Mouse (Mus musculus) heart, embryonic 13.5 days (tissue): ENCODE results near the gene 4922502D21Rik. TPM values are rescaled to one million over a fixed set of nuclear protein-coding genes. Genes with fewer than 3 reads are reported as not detected.

Source experiments
- ATAC-seq: fragments of 200-750 bp; cut with Nextera tagmentation; 2 replicates; pipeline ENCODE4 v1.8.0; 2017; ENCODE audit warnings: moderate TSS enrichment; ENCODE audit not compliant: insufficient number of reproducible peaks, low FRiP score, low TSS enrichment; ENCODE audit errors: extremely low read depth
- H3K27ac ChIP-seq: fragments of 300-500 bp; sonication (generic); replicated peaks from 2 replicates; pipeline ENCODE4 v1.5.1; 2015; ENCODE audit warnings: moderate library complexity, mild to moderate bottlenecking, inconsistent platforms
- H3K27me3 ChIP-seq: fragments of 300-500 bp; sonication (generic); replicated peaks from 2 replicates; pipeline ENCODE4 v1.6.1; 2015; ENCODE audit warnings: mild to moderate bottlenecking, inconsistent platforms
- H3K36me3 ChIP-seq: fragments of 300-500 bp; sonication (generic); 2 replicates; pipeline ENCODE4 v1.6.1; 2015; ENCODE audit warnings: mild to moderate bottlenecking, inconsistent platforms
- H3K4me1 ChIP-seq: fragments of 300-500 bp; sonication (generic); 2 replicates; pipeline ENCODE4 v1.6.1; 2015; ENCODE audit warnings: inconsistent platforms
- H3K4me2 ChIP-seq: fragments of 300-500 bp; sonication (generic); 2 replicates; pipeline ENCODE4 v1.6.1; 2015; ENCODE audit warnings: inconsistent platforms, mild to moderate bottlenecking, moderate library complexity
- H3K4me3 ChIP-seq: fragments of 300-500 bp; sonication (generic); 2 replicates; pipeline ENCODE4 v1.5.1; 2015; ENCODE audit warnings: moderate library complexity, mild to moderate bottlenecking, inconsistent platforms
- H3K9ac ChIP-seq: fragments of 300-500 bp; sonication (generic); 2 replicates; pipeline ENCODE4 v1.6.1; 2015; ENCODE audit warnings: inconsistent platforms, mild to moderate bottlenecking, moderate library complexity
- H3K9me3 ChIP-seq: fragments of 300-500 bp; sonication (generic); 2 replicates; pipeline ENCODE4 v1.6.1; 2016; ENCODE audit warnings: inconsistent platforms
- WGBS: fragments of 180-500 bp; shearing (Covaris S2); methylation state at CpG from one replicate; pipeline ENCODE4 v1.1.7; 2015; ENCODE audit warnings: mixed read lengths; 5-methylcytosine and 5-hydroxymethylcytosine counted together
- polyA plus RNA-seq: library from polyadenylated mRNA; unstranded; fragments of >200 nt; fragmentation: Nextera tagmentation; extraction: Ambion mirVana; gene quantifications from 2 replicates; pipeline ENCODE4 v1.2.1, GENCODE M21; 2015

The 4922502D21Rik gene
- polyA plus RNA-seq: not detected in 2 replicates

GRCm38 (mm10) chr6:129331610-129332009, at the start of gene 4922502D21Rik:
Gene 4922502D21Rik, minus strand, starts transcription at chr6:129331796.
- ATAC-seq: no peak
- Histone ChIP-seq H3K27ac (no peak within 1 kb of the TSS), H3K36me3 (no peaks in the 10 kb centered on the region), H3K4me2 (no peak within 1 kb of the TSS), H3K9me3 (no peaks in the 10 kb centered on the region), H3K4me3 (no peak within 1 kb of the TSS), H3K4me1 (no peaks in the 10 kb centered on the region), H3K9ac (no peak within 1 kb of the TSS), H3K27me3 (no peaks in the 10 kb centered on the region)
- WGBS: 47% methylated on average over 11 of the region's 11 CpGs

- no peak for ATAC-seq
- Histone ChIP-seq H3K27me3 (no peaks in the 10 kb centered on the region), H3K36me3 (no peaks in the 10 kb centered on the region), H3K4me2 (no peak overlapping the region), H3K4me1 (peaks cover 6% of the 10 kb centered on the region), H3K27ac (no peak overlapping the region), H3K4me3 (no peak overlapping the region), H3K9me3 (peaks cover 4% of the 10 kb centered on the region; the same call in 1 of the 2 replicates), H3K9ac (no peak overlapping the region)
- 65% methylated on average over 4 of the region's 4 CpGs for WGBS
These were observed 48.9 kb upstream of the 4922502D21Rik start for GRCm38 (mm10) chr6:129380454-129380853.

DNA sequence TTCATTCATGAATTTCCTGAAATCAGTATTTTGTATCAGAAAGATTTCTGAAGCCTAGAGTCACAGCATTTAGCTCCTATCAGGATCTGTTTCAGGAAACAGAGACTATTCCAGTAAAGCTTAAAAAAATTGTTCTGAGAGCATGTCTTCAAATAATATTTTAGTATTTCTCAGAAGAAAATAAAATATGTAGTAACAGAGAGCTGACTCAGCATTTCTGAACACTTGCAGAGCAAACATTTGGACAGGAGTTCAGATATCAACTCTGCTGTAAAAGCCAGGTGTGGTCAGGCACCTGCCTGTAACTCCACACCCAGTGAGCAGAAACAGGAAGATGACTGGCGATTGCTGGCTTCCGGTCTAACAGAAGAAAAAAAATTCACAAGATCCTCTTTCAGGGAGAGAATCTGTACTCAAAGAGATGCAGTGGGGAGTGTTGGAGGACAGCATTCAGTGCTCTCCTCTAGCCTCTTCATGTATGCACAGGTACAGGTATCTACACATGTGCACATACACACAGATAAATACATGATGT, 43.4 kb upstream of the 4922502D21Rik start:
- H3K27ac ChIP-seq: no peak overlapping the region
- ATAC-seq: no peak
- no peak overlapping the region for H3K4me2 ChIP-seq
- H3K4me1 ChIP-seq: peaks cover 11% of the 10 kb centered on the region; the same call in 1 of the 2 replicates
- 68% methylated on average over 2 of the region's 2 CpGs for WGBS
- peaks cover 4% of the 10 kb centered on the region; the same call in 1 of the 2 replicates for H3K9me3 ChIP-seq
- H3K4me3 ChIP-seq: no peak overlapping the region
- H3K27me3 ChIP-seq: no peaks in the 10 kb centered on the region
- no peak overlapping the region for H3K9ac ChIP-seq
- H3K36me3 ChIP-seq: no peaks in the 10 kb centered on the region

DNA sequence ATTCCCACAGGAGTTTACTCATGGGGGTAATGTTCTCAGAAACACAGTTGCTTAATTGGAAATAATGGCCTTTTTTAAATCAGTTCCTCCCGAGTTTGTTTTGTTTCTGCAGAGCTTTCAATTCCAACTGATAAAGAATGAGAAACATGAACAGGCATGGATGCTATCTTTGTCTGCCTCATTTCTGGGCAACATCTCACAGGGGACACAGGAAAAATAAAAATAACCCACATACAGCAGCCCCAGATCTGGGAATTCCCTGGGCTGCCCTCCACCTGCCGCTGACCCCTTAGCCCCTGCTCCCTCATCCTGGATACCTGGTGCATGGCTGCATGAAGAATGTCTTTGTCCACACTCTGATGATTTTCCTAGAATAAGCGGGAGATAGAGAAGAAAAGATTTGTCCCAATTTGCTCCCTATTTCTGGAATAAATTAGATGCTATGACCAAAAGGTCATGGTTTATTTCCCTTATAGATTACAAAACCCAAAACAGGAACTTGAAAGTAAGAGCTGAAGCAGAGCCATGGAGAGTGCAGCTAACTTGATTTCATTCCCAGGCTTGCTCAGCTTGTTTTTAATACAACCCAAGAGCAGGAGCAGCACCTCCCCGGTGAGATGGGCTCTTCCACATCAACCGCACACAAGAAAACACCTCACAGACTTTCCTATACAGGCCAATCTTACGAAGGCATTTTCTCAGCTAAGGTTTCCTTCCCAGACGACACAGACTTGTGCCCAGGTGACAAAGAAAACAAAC, 38.0 kb upstream of the 4922502D21Rik start:
- WGBS: 57% methylated on average over 7 of the region's 7 CpGs
- no peaks in the 10 kb centered on the region for H3K9me3 ChIP-seq
- no peak overlapping the region for H3K9ac ChIP-seq
- no peak overlapping the region for H3K27ac ChIP-seq
- H3K27me3 ChIP-seq: no peaks in the 10 kb centered on the region
- ATAC-seq: no peak
- H3K4me2 ChIP-seq: no peak overlapping the region
- H3K4me3 ChIP-seq: no peak overlapping the region
- H3K36me3 ChIP-seq: no peaks in the 10 kb centered on the region
- H3K4me1 ChIP-seq: peaks cover 16% of the 10 kb centered on the region; the same call in 1 of the 2 replicates

DNA sequence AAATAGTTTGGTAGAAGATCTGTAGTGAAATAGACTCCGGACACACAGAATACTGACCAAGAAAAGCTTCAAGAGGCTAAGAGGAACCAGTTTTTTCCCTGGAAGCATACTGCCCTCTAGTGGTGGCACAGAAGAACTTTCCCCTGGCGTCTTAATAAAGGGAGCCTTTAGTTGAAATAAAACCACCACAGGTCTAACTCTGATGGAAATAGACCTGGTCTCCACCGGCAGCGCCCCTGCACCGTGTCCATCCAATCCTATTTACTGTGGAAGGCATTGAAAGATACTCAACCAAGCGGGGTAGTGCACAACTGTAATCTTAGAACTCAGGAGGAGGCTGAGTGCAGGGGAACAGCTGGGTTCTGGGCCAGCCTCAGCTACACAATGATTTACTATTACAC, 34.4 kb upstream of the 4922502D21Rik start:
- no peak for ATAC-seq
- Histone ChIP-seq H3K27me3 (no peaks in the 10 kb centered on the region), H3K4me2 (no peak overlapping the region), H3K9ac (no peak overlapping the region; the same call in 1 of the 2 replicates), H3K36me3 (no peaks in the 10 kb centered on the region), H3K4me3 (no peak overlapping the region), H3K27ac (no peak overlapping the region), H3K4me1 (0 out of 2 replicates have a peak, but pooled peaks cover 5% of the 10 kb centered on the region), H3K9me3 (no peaks in the 10 kb centered on the region)
- WGBS: 16% methylated on average over 6 of the region's 6 CpGs

DNA sequence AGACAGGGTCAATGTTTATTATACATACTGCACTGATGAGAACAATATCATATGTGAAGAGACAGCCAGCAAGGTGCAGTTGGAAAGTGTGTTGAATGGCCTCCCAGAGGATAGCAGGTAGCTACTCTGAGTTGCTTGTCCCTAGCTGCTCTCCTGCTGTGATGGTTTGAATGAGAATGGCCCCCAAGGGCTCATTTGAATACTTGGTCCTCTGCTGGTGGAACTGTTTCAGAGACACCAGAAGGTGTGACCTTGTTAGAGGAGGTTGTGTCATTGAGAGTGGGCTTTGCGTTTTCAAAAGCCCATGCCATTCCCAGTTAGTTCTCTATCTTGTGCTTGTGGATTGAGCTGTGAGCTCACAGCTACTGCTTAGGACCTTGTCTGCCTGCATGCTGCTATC, 32.3 kb upstream of the 4922502D21Rik start:
- 10% methylated on average over 1 of the region's 1 CpGs for WGBS
- Histone ChIP-seq H3K4me3 (no peak overlapping the region), H3K4me2 (no peak overlapping the region), H3K27me3 (no peaks in the 10 kb centered on the region), H3K27ac (no peak overlapping the region), H3K4me1 (no peaks in the 10 kb centered on the region), H3K9ac (no peak overlapping the region), H3K36me3 (no peaks in the 10 kb centered on the region), H3K9me3 (no peaks in the 10 kb centered on the region)
- no peak for ATAC-seq

GRCm38 (mm10) chr6:129359515-129359914, 27.9 kb upstream of the 4922502D21Rik start:
- no peak for ATAC-seq
- Histone ChIP-seq H3K27ac (no peak overlapping the region), H3K9ac (no peak overlapping the region), H3K9me3 (no peaks in the 10 kb centered on the region), H3K4me3 (no peak overlapping the region), H3K36me3 (no peaks in the 10 kb centered on the region), H3K4me2 (no peak overlapping the region), H3K4me1 (no peaks in the 10 kb centered on the region), H3K27me3 (no peaks in the 10 kb centered on the region)
- 87% methylated on average over 2 of the region's 2 CpGs for WGBS

DNA sequence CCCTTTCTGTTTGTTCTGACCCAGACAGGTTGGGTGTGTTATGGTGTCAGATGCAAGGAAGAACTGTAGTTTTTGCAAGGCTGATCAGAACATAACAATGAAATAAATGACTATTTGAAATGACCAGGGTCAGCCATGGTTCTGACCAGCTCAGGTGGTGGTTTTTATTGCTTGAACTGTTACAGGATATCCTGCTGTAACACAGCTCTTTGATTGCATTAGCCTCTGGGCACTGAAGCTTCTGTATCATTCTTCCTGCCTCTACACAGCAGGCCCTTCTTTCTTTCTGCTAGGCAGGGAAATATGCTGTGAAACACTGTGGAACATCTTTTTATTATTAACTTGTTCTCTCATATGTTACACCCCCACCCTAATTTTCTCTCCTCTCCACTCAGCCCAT, 24.8 kb upstream of the 4922502D21Rik start:
- no peaks in the 10 kb centered on the region for H3K36me3 ChIP-seq
- no peak overlapping the region for H3K9ac ChIP-seq
- H3K4me3 ChIP-seq: no peak overlapping the region
- no peaks in the 10 kb centered on the region for H3K9me3 ChIP-seq
- no peak overlapping the region for H3K27ac ChIP-seq
- H3K27me3 ChIP-seq: no peaks in the 10 kb centered on the region
- no peak overlapping the region for H3K4me2 ChIP-seq
- H3K4me1 ChIP-seq: no peaks in the 10 kb centered on the region
- no peak for ATAC-seq

DNA sequence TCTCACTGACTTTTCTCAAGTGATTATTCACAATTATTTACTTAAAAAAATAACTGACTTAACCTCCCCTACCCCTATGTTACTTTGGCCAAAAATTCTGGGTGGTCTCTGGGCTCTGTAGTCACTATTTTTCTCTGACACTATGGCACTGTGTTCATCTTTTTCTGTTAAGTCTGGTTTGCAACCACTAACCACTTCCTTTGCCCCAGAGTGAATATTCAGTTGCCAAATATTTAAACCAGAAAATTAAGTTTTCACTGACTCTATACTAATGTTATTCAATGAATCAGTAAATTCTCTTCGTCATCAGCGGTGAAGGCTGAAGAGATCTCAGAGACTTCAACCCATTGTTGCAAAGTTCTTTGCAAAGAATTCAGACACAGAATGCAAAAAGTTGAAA, 24.2 kb upstream of the 4922502D21Rik start:
- no peak overlapping the region for H3K9ac ChIP-seq
- WGBS: 85% methylated on average over 2 of the region's 2 CpGs
- H3K4me3 ChIP-seq: no peak overlapping the region
- no peak overlapping the region for H3K27ac ChIP-seq
- H3K4me1 ChIP-seq: no peaks in the 10 kb centered on the region
- ATAC-seq: no peak
- H3K4me2 ChIP-seq: no peak overlapping the region
- no peaks in the 10 kb centered on the region for H3K27me3 ChIP-seq
- no peaks in the 10 kb centered on the region for H3K9me3 ChIP-seq
- H3K36me3 ChIP-seq: no peaks in the 10 kb centered on the region

GRCm38 (mm10) chr6:129351091-129351490, 19.5 kb upstream of the 4922502D21Rik start:
- Histone ChIP-seq H3K27ac (no peak overlapping the region), H3K4me1 (no peaks in the 10 kb centered on the region), H3K36me3 (no peaks in the 10 kb centered on the region), H3K9ac (no peak overlapping the region), H3K4me3 (no peak overlapping the region), H3K27me3 (no peaks in the 10 kb centered on the region), H3K4me2 (no peak overlapping the region), H3K9me3 (peaks cover 3% of the 10 kb centered on the region; the same call in 1 of the 2 replicates)
- 75% methylated on average over 3 of the region's 3 CpGs for WGBS
- ATAC-seq: no peak

DNA sequence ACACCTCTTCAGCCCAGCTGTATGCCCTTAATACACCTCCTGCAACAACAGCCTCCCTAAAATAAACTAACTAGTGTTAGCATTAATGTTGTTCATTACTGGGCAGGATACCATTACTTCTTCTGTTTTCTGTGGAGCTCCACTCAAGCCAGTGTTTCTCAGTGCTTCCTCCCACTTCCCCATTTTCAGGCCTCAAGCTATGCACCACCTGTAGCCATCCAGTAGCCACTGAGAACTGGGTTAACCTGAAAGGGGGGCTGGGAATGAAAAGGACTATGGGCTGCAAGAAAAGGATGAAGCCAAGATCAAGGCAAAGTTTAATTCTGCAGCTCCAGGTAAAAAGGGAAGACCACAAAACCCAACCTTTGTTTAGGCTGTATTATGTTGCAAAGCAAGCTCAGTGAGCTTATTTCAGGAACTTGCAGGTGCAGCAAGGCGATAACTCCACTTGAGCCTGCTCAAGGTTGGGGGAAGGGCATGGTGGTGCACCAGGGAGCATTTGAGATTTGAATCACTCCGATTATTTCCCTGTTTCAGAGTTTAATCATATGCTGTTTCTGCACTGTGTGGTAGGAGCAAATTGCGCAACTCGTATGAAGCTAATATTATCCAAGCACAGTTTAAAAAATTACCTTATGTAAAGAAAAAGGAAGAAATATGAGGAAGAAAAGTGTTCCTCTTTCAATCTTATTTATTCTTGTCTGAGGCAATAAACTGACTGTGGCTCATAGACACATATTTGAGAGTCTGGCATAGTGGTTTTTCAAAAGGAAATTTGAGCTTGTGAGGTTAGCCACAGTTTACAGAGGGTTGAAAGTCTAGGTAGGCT, 18.1 kb upstream of the 4922502D21Rik start:
- Histone ChIP-seq H3K27ac (no peak overlapping the region), H3K4me2 (no peak overlapping the region), H3K4me3 (no peak overlapping the region), H3K9ac (no peak overlapping the region), H3K27me3 (no peaks in the 10 kb centered on the region), H3K9me3 (peaks cover 3% of the 10 kb centered on the region; the same call in 1 of the 2 replicates), H3K4me1 (no peaks in the 10 kb centered on the region), H3K36me3 (no peaks in the 10 kb centered on the region)
- 58% methylated on average over 4 of the region's 4 CpGs for WGBS
- ATAC-seq: no peak
